Mouse (Mus musculus): ENCODE measurements around the gene Itgb2. TPM values are rescaled to one million over a fixed set of nuclear protein-coding genes. Genes with fewer than 3 reads are reported as not detected.
A peak's percentile ranks its signal among the peaks of the same experiment; 100 is the strongest.

Gene Itgb2
- polyA plus RNA-seq, 1 experiment from 2014 or later = 3.6 TPM

- peaks cover 16% of the 10 kb centered on the region for H3K4me1 ChIP-seq
- H3K36me3 ChIP-seq = no peaks in the 10 kb centered on the region
- peaks cover 22% of the 10 kb centered on the region for H3K27me3 ChIP-seq (ENCODE audit: insufficient read depth, poor library complexity, severe bottlenecking)
- peak overlapping the region; percentile 53; the same call in 1 of the 2 replicates for H3K27ac ChIP-seq
- 16% methylated on average over 18 of the region's 18 CpGs for WGBS
- DNase-seq (ENCODE audit: low spot score) = no peak
- H3K4me3 ChIP-seq = peak overlapping the region; percentile 51
- H3K9me3 ChIP-seq = no peaks in the 10 kb centered on the region
Observed at GRCm38 (mm10) chr10:77522021-77522731, 7.9 kb upstream of the Itgb2 start.

GRCm38 (mm10) chr10:77522746-77523145 is 7.3 kb upstream of the Itgb2 start:
- Histone ChIP-seq H3K27me3 (ENCODE audit: insufficient read depth, poor library complexity, severe bottlenecking) (peaks cover 22% of the 10 kb centered on the region), H3K9me3 (no peaks in the 10 kb centered on the region), H3K27ac (0 out of 2 replicates have a peak overlapping the region, but pooled peaks have one; percentile 53), H3K4me1 (peaks cover 12% of the 10 kb centered on the region), H3K36me3 (no peaks in the 10 kb centered on the region), H3K4me3 (peak overlapping the region; percentile 51)
- no peak for DNase-seq (ENCODE audit: low spot score)
- 56% methylated on average over 12 of the region's 12 CpGs for WGBS

- 63% methylated on average over 7 of the region's 7 CpGs for WGBS
- no peak overlapping the region for H3K27ac ChIP-seq
- H3K9me3 ChIP-seq = no peaks in the 10 kb centered on the region
Observed at GRCm38 (mm10) chr10:77523321-77523720, 6.7 kb upstream of the Itgb2 start.

GRCm38 (mm10) chr10:77526488-77526887 is 3.6 kb upstream of the Itgb2 start:
- DNase-seq (ENCODE audit: low spot score) = no peak
- Histone ChIP-seq H3K27me3 (ENCODE audit: insufficient read depth, poor library complexity, severe bottlenecking) (peaks cover 20% of the 10 kb centered on the region), H3K4me3 (no peak overlapping the region), H3K36me3 (no peaks in the 10 kb centered on the region), H3K9me3 (no peaks in the 10 kb centered on the region), H3K4me1 (peaks cover 29% of the 10 kb centered on the region), H3K27ac (no peak overlapping the region)
- WGBS = 80% methylated on average over 2 of the region's 2 CpGs

More at GRCm38 (mm10) chr10:77523321-77523720, 6.7 kb upstream of the Itgb2 start:
- H3K4me3 ChIP-seq = no peak overlapping the region
- no peaks in the 10 kb centered on the region for H3K36me3 ChIP-seq
- DNase-seq (ENCODE audit: low spot score) = no peak
- peaks cover 22% of the 10 kb centered on the region for H3K27me3 ChIP-seq (ENCODE audit: insufficient read depth, poor library complexity, severe bottlenecking)
- peaks cover 12% of the 10 kb centered on the region for H3K4me1 ChIP-seq

- no peak overlapping the region for H3K4me3 ChIP-seq
- WGBS = 86% methylated on average over 6 of the region's 6 CpGs
- H3K9me3 ChIP-seq = no peaks in the 10 kb centered on the region
- peaks cover under 1% of the 10 kb centered on the region; the same call in 1 of the 2 replicates for H3K27me3 ChIP-seq (ENCODE audit: insufficient read depth, poor library complexity, severe bottlenecking)
- H3K4me1 ChIP-seq = peaks cover 32% of the 10 kb centered on the region
- H3K27ac ChIP-seq = no peak overlapping the region
- no peak for DNase-seq (ENCODE audit: low spot score)
- no peaks in the 10 kb centered on the region for H3K36me3 ChIP-seq
Observed at GRCm38 (mm10) chr10:77528634-77529033, 1.4 kb upstream of the Itgb2 start.

- Histone ChIP-seq H3K4me1 (peaks cover 34% of the 10 kb centered on the region), H3K27ac (peak overlapping the region; percentile 50; the same call in 1 of the 2 replicates), H3K27me3 (ENCODE audit: insufficient read depth, poor library complexity, severe bottlenecking) (no peaks in the 10 kb centered on the region), H3K4me3 (no peak overlapping the region), H3K36me3 (no peaks in the 10 kb centered on the region), H3K9me3 (no peaks in the 10 kb centered on the region)
- 48% methylated on average over 6 of the region's 6 CpGs for WGBS
- no peak for DNase-seq (ENCODE audit: low spot score)
Observed at GRCm38 (mm10) chr10:77531026-77532019, 1.3 kb downstream of the Itgb2 start.

- Histone ChIP-seq H3K36me3 (no peaks in the 10 kb centered on the region), H3K27ac (no peak overlapping the region), H3K4me3 (no peak overlapping the region), H3K4me1 (peaks cover 34% of the 10 kb centered on the region), H3K9me3 (no peaks in the 10 kb centered on the region), H3K27me3 (ENCODE audit: insufficient read depth, poor library complexity, severe bottlenecking) (no peaks in the 10 kb centered on the region)
- WGBS = 72% methylated on average over 1 of the region's 1 CpGs
- no peak for DNase-seq (ENCODE audit: low spot score)
Observed at GRCm38 (mm10) chr10:77532020-77532413, 2.0 kb downstream of the Itgb2 start.

GRCm38 (mm10) chr10:77536727-77537126 is 6.7 kb downstream of the Itgb2 start:
- WGBS = 77% methylated on average over 8 of the region's 8 CpGs
- no peak for DNase-seq (ENCODE audit: low spot score)
- H3K27me3 ChIP-seq (ENCODE audit: insufficient read depth, poor library complexity, severe bottlenecking) = no peaks in the 10 kb centered on the region

GRCm38 (mm10) chr10:77537215-77538209 is 7.5 kb downstream of the Itgb2 start:
- Histone ChIP-seq H3K27ac (no peak overlapping the region), H3K27me3 (ENCODE audit: insufficient read depth, poor library complexity, severe bottlenecking) (no peaks in the 10 kb centered on the region), H3K36me3 (no peaks in the 10 kb centered on the region), H3K9me3 (no peaks in the 10 kb centered on the region), H3K4me3 (no peak overlapping the region), H3K4me1 (peaks cover 19% of the 10 kb centered on the region)
- DNase-seq (ENCODE audit: low spot score) = no peak
- 82% methylated on average over 11 of the region's 11 CpGs for WGBS

More at GRCm38 (mm10) chr10:77536727-77537126, 6.7 kb downstream of the Itgb2 start:
- H3K36me3 ChIP-seq = no peaks in the 10 kb centered on the region
- H3K27ac ChIP-seq = no peak overlapping the region
- no peak overlapping the region for H3K4me3 ChIP-seq
- H3K4me1 ChIP-seq = peaks cover 15% of the 10 kb centered on the region
- H3K9me3 ChIP-seq = no peaks in the 10 kb centered on the region

GRCm38 (mm10) chr10:77539320-77539945 is 9.4 kb downstream of the Itgb2 start:
- WGBS = 74% methylated on average over 7 of the region's 7 CpGs
- H3K4me1 ChIP-seq = peaks cover 8% of the 10 kb centered on the region
- no peak overlapping the region for H3K4me3 ChIP-seq
- DNase-seq (ENCODE audit: low spot score) = no peak
- no peaks in the 10 kb centered on the region for H3K36me3 ChIP-seq
- H3K9me3 ChIP-seq = no peaks in the 10 kb centered on the region
- H3K27me3 ChIP-seq (ENCODE audit: insufficient read depth, poor library complexity, severe bottlenecking) = no peaks in the 10 kb centered on the region
- no peak overlapping the region for H3K27ac ChIP-seq

GRCm38 (mm10) chr10:77540576-77541102 is 10.6 kb downstream of the Itgb2 start:
- H3K27ac ChIP-seq = no peak overlapping the region
- no peak for DNase-seq (ENCODE audit: low spot score)
- 81% methylated on average over 4 of the region's 4 CpGs for WGBS
- H3K4me3 ChIP-seq = no peak overlapping the region
- no peaks in the 10 kb centered on the region for H3K9me3 ChIP-seq
- H3K36me3 ChIP-seq = no peaks in the 10 kb centered on the region
- H3K27me3 ChIP-seq (ENCODE audit: insufficient read depth, poor library complexity, severe bottlenecking) = no peaks in the 10 kb centered on the region
- peaks cover 8% of the 10 kb centered on the region; the same call in 1 of the 2 replicates for H3K4me1 ChIP-seq

Measured in heart, embryonic 10.5 days (tissue).